Mouse (Mus musculus) hematopoietic stem cell, adult 5-6 weeks (primary cell): Measurements from ENCODE around the gene Trappc3l. TPM values are rescaled to one million over a fixed set of nuclear protein-coding genes. Genes with fewer than 3 reads are reported as not detected.
"Not testable (repeated sequence)": the region's sequence is repeated elsewhere in the genome, so short reads cannot be mapped to it uniquely, and the experiment has no call there.

Source experiments
- ATAC-seq, 2 experiments: fragments of 125-278 bp in 1 of 2; replicated peaks in 1 of 2; 2 replicates each; pipeline ENCODE4 v1.8.0; 2016 to 2017; ENCODE audit warnings: inconsistent platforms in 2 of 2, mild to moderate bottlenecking in 2 of 2, moderate number of reproducible peaks in 2 of 2, low read depth in 1 of 2, moderate TSS enrichment in 1 of 2; ENCODE audit not compliant: low FRiP score in 2 of 2, poor library complexity in 2 of 2, severe bottlenecking in 2 of 2, insufficient read depth in 1 of 2, low TSS enrichment in 1 of 2
- total RNA-seq: library from RNA; stranded (forward); fragments of 172-1452, 232-1000 nt; gene quantifications from 2 replicates; pipeline ENCODE4 v1.2.3, GENCODE M21; 2017

The Trappc3l gene
- total RNA-seq, result not detected in 2 replicates

DNA sequence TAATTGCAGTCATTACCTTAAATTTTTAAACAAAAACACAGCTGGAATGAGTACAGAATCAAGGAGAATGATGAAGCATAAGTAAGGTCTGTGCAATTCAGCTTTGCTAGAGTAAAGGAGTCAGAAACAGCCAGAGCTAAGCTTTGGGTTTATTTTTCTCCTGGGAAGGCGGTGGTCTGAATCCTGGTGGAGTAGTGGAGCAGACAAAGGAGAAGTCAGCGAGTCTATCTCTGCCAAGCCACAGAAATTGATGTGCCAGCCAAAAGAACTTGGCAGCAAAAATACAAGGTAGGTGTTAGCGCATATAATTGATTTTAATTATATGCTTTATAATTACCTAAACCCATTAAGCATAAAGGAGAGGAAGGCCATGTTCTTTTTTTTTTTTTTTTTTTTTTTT lies at the start of gene Trappc3l:
Trappc3l (plus strand) TSS at position 197 of the 400 bp plus-strand sequence.
- no peak for ATAC-seq

DNA sequence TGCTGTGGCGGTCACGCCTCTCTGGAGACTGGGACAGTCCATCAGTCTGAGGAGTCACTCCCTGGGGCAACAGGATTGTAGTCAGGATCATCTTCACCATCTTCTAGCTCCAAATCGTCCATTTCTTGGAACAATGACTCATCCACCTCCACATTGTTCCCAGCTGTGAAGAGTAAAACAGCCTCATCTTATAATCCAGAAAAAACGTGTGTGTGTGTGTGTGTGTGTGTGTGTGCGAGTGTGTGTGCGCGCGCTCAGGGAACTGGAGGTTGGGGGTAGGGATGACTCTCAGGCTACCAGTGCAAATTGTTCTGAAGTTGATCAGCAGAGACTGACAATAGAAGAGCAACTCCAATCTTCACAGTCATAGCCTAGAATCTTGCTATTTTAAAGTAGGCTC lies 40.7 kb upstream of the Trappc3l start:
- ATAC-seq, result not testable (repeated sequence)

DNA sequence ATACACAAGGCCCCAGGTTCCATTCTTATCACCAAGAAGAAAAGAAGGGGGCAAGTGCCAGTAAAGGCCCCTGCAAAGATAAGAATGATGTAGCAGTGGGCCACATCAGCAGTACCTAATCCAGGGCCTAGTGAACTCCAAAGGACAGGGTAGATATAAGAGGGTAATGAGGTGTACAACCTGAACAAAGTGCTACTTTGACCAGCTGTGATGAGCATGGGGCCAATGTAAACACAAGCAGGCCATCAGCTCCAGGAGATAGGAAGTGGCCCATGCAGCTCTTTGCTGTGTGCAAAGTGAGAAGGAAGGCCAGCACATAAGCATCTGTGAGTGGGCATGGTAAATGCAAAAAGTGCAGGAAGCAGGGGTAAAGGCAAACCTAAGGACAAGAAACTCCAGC lies 39.0 kb upstream of the Trappc3l start:
- ATAC-seq, result no peak

DNA sequence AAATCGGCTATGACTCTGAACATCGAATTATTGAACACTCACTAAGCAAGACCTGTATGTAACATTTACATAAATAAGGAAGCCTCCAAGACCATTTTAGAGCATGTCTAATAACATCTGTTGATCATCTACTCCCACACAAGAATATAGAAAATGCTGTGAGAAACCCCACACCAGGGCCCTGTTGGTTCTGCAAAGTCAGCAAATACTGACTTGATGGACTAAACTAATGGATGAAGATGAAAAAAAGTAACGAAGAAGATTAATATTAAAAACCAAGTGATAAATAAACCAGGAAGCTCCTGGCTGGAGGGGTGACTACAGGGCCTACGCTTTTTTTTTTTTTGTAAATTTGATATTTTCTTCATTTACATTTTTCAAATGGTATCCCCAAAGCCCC lies 24.8 kb upstream of the Trappc3l start:
- ATAC-seq, result no peak

DNA sequence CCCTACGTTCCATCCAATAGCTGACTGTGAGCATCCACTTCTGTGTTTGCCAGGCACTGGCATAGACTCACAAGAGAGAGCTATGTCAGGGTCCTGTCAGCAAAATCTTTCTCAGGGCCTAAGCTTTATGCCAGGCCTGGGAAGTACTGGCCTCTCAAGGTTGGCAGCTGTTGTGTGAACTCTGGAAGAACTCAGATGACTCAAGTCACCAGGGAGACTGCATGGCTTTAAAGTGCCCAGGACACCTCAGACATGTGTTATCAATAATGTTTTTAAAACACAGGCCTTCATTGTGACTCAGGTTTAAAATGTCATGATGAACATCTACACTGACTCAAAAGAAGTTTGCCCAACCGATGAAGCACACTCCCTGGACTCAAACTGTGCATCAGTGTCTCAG lies 24.2 kb upstream of the Trappc3l start:
- no peak for ATAC-seq

DNA sequence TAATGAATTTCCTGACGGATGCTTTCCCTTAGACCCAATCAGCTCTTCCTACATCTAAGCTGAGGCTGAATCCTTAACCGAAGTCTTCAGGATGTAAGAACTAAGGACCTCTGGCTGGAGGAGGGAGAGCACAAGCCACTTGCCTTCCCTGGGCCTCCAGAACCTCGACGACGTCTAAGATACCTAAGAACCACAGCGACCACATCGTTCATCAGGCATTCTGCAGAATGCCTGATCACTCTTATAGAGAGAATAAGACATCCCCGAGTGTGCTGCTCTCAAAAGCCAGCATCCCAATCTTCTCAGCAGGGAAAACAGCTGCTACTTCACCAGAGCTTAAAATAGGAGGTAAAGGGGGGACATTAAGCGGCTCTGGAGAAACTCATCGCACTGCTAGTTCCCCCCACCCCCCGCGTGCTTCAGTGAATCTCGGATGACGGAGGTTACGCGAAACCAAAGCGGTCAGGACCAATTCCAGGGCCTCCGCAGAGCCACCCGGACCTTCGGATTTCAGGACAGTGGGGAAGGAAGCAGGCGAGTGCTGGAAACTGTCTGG lies 18.6 kb upstream of the Trappc3l start:
- 0 out of 4 replicates have a peak, but pooled peaks of 1 of the 2 experiments have one; percentile 4 for ATAC-seq

DNA sequence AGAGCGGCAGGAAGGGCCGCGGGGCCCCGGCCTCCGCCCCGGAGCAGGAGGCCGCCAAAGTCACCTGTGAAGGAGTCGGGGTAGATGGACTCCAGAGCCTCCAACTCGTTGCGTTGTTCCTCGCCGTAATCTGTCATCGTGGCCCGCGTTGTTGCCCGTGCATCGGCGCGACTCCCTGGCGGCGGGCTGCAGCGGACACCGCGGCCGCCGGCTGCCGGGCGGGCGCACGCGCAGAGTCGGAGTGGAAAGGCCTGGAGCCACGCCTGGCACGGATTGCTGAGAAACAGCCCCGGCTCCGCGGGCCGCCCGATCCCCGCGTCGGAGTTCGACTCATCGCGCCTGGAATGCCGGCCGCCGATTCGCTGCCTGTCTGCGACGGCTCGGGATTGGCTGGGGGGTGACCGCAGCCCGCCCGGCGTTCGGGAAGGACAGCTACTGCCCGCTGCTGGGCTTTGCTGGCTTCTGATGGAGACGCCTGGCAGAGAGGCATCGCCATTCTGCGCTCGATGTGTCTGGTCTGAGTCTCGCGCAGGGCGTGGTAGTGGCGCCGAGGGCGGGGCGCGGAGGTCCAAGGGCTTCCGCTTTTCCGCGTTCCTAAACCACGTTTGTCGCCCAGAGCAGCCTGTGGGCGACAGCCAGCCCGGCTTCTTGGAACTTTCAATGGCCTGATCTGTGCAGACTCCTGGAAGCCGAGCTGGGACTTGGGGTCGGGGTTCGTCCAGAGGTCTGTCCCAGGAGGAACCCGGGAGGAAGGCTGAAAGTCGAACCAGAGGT lies 17.9 kb upstream of the Trappc3l start, which contains the start of gene Rwdd1:
Rwdd1 (minus strand) TSS at position 323 of the 774 bp plus-strand sequence.
- ATAC-seq, result peak; percentile 98

DNA sequence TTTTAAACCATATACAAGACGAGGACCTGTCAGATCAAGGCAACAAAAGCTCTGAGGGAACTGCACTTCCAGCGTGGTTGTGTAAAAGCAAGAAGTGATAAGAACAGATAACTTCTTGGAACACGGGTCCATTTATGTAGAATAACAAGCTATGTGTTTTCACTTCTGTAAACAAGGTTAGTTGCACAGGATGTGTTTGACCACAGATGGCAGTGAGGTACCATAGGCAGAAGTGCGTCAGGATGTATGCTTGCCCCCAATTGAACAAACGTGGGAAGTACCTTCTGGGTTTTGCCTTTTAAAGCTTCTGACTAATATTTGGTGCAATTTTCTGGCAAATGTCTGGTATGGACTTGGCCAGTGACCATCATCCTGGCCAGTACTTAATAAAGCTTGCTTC lies 7.1 kb upstream of the Trappc3l start:
- ATAC-seq, result peak in 1 of 2 experiments; percentile 35; a peak in 1 of 4 replicates

DNA sequence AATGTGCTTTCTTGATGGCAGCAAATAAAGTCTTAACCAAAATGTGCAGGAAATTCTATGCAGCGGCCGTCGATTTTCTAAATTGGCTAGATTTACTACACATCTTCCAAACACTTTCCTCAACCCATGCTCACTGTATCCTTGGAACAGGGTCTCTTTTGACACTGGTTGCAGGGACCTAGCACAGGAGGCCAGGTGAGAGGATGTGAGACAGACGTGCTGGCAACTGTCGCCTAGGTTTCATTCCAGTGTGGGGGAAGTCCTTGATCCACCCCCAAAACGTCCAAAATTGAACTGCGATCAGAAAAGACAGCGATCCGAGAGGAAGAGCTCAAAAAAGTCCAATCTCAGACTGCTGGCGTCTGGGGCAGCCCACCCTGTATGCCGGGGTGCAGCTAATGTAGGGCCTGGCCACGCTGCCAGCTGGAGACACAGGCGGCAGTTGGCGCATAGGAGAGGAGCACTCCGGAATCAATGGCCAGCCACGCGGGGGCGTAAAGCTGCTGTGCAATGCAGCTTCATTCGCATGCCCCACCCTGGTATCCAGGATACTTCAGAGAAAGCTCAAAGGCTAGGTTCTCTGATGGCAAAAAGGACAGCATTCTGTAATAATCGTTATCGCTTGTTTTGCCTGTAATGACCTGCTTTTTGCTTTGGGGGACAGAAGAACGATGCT lies 3.6 kb upstream of the Trappc3l start:
- ATAC-seq, result peak; percentile 94

DNA sequence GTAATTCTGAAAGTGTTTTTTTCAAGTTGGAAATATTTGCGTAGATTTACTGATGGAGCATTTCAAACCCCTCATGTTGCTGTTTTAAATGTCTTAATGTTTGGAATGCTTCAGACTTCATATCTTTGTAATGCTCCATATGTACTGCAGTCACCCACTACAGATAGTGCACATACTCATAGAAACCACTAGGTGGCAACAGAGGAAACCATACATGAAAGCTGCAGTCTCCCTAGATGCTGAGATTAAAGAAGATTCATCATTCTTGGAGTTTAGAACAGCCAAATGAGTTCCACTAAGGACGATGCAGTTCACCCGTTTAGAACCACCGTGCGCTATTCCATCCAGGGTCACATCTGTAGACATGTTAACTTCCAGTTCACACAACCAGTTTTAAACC lies 810 bp upstream of the Trappc3l start:
- ATAC-seq, result peak; percentile 80 to 82; a peak in 3 of 4 replicates

DNA sequence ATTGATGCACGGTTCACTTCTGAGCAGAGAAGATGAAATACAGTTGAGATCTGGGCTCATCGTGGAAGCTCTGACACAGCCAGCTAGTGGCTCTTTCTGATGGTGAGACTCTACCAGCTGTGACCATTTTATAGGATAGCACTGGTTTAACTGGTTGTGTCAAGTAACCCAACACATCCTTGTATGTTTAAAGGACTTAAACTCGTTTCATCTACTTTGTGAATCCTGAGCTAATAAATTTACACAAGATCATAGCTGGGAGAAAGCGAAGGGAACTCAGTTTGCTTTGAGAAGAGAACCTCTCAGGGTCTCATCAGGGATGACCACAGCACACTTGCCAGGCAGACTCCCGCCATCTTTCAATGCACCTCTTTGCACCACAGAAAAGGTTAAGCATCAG lies 6.8 kb downstream of the Trappc3l start, which contains the start of gene Calhm4:
Calhm4 (minus strand) TSS at position 101 of the 400 bp plus-strand sequence.
- ATAC-seq, result no peak

DNA sequence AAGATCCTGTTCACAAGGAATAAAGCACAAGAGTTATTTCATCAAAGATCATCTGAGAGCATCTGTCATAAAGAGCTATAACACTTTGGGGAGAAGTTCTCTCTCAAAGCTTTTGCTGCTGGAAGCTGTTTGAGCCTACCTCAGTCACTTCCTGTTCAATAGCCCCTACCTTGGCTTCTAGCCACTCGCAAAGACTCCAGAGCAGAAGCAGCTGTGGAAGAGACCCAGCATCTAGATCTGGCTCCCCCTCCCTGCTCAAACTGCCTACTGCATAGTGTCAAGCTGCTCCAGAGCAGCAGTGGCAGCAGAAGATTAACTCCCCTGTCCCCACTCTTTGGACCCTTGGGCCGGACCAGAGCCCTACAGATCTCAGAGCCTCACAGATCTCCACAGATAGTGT lies 16.6 kb downstream of the Trappc3l start:
- ATAC-seq, result peak; percentile 66 to 71

DNA sequence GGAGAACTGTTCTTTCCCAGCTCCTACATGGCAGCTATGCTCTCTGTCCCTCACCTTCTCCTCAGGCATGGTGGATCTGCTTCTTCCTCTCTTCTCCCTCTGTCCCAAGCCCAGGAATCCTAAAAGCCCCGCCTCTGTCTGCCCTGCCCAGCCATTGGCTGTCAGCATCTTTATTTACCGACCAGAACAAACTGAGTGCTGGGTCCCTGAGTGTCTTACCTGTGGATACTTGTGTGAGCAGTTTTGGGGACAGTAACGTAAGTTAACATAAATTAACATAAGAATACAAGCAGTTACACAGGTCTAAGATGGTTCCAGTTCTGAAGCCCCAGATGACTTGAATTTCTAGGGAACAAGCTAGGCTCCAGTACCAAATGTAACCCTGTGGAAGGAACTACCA lies 29.2 kb downstream of the Trappc3l start:
- no peak for ATAC-seq

DNA sequence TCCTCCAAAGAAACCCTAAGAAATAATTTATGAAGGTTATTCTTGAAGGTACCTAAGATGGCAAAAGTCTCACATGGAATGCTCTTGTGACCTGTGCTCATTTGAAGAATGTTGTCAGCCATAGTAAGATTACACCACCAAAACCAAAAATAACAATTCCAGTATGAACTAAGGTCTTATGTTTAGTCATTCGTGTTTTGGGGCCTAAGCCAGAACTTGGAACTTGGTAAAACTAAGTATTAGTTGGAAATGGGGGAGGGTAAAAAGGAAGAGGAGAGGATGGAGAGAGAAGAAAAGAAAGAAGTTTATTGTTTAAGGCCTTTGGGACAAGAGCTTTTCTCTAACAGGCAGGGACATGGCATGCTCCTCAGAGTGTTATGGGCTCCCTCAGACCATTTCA lies 32.2 kb downstream of the Trappc3l start:
- no peak for ATAC-seq

DNA sequence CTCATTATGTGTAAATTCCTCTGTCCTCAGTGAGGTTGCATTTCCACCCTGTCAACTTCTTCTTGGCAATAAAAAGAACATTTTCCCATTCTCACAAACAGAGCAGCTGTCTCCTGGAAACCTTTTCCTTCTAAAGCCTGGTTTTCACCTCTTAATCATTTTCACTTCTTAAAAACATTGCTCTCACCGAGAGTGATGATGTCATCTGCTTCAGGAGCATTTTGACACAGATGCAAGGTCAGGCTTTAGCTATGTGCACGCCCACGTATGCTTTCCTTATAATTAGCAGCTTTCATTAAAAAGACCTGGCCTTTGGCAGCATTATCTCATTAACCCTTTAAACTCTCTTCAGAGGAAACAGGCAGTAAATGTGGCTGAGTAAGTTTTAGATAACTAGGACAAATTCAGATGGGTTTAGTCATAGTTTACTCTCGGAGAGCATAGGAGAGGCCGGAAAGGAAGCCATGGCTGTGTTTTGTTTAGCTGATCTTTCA lies 33.6 kb downstream of the Trappc3l start:
- no peak for ATAC-seq

DNA sequence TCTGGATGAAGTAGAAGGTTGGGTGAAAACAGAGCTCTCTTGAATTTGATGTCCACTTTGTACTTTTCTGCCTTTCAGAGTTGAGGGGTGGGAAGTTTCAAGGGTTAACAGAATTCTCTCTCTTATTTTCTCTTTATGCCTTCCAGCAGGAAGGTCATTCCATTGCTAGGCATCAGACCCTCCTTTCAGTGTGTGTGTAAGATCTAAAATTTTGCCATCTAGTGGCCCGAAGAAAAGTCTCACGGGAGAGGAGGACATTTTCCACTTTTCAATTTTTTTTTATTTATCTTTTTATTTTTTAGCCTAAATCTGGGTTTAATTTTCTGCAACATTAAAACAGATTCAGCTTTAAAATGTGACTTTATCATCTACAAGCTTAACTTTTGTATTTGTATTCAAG lies 34.3 kb downstream of the Trappc3l start:
- no peak for ATAC-seq

DNA sequence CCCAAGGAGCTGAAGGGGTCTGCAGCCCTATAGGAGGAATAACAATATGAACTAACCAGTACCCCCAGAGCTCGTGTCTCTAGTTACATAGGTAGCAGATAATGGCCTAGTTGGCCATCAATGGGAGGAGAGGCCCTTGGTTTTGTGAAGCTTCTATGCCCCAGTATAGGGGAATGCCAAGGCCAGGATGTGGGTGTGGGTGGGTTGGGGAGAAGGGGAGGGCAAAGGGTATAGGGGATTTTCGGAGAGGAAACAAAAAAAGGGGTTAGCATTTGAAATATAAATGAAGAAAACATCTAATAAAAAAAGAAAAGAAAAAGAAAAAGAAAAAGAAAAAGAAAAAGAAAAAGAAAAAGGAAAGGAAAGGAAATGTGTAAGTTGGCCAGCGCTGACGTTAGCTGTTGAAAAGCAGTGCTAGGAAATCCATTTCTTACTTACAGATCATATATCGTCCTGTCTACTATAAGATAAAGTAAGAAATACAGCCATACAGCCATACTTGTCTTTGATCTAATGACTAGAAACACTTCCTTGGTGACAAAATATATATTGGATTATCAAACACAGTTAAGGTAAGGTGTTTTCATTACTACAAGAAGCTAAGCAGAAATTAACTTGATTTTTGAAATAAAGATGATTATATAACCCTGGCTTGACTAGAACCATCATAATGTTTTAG lies 37.3 kb downstream of the Trappc3l start:
- no peak for ATAC-seq

DNA sequence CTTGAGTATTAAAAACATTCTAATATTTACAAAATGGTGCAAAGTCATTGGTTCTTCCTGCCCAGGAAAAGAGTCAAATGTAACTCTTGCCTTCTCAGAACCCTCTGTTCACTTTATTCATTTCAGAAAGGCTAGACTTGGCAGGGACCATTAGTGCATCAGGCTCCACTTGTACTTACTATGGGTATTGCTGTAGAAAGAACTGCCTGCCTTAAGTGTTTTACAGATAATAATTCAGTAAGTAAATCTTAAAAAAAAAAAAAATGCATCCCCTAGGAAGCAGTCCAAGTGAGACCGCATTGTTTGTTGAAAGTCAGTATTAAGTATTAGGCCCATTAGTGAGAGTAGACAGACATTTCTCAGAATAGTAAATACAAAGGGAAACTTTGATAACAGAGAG lies 49.1 kb downstream of the Trappc3l start:
- no peak for ATAC-seq
